Mouse (Mus musculus): ENCODE data around the gene Secisbp2. TPM values are rescaled to one million over a fixed set of nuclear protein-coding genes. Genes with fewer than 3 reads are reported as not detected.

Gene Secisbp2
- polyA plus RNA-seq, 1 experiment: 8.7 TPM

DNA sequence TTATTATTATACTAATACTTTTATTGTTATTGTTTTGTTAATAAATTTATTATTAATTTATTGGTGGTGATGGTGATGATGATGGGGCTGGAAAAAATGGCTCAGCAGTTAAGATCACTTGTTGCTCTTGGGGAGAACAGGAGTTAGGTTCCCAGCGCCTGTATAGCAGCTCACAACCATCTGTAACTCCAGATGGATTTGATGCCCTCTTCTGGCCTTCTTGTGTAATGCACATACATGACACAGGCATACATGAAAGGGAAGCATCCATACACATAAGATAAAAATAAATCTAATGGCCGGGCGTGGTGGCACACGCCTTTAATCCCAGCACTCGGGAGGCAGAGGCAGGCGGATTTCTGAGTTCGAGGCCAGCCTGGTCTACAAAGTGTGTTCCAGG is 42.3 kb upstream of the Secisbp2 start:
- H3K79me2 ChIP-seq (ENCODE audit: control insufficient read depth, insufficient read depth): no peaks in the 10 kb centered on the region
- H3ac ChIP-seq (ENCODE audit: control insufficient read depth, insufficient read length): no peak overlapping the region
- no peaks in the 10 kb centered on the region for H3K36me3 ChIP-seq (ENCODE audit: control insufficient read depth, insufficient read depth)
- H3K4me3 ChIP-seq: no peak overlapping the region
- TF ChIP-seq MYOG (IDR thresholded peaks at IDR 0.05; ENCODE audit: control insufficient read depth in 1 of 3, insufficient read depth in 1 of 3, insufficient read length in 2 of 3, low read depth in 2 of 3): no peak
- TF ChIP-seq SRF (IDR thresholded peaks at IDR 0.05; ENCODE audit: control insufficient read depth, insufficient read length, low read depth): no peak
- TF ChIP-seq POLR2A (IDR thresholded peaks at IDR 0.05; ENCODE audit: insufficient read length, low read depth): no peak
- no peak for TF ChIP-seq POLR2AphosphoS2 (IDR thresholded peaks at IDR 0.05; ENCODE audit: insufficient read length, low read depth)
- TF ChIP-seq REST (IDR thresholded peaks at IDR 0.05; ENCODE audit: insufficient read depth, insufficient read length): no peak
- TF ChIP-seq MAX (IDR thresholded peaks at IDR 0.05; ENCODE audit: low read depth): no peak
- TF ChIP-seq CEBPB (IDR thresholded peaks at IDR 0.05; ENCODE audit: insufficient read depth, poor library complexity, severe bottlenecking): no peak
- TF ChIP-seq USF1 (IDR thresholded peaks at IDR 0.05; ENCODE audit: low read depth): no peak
- no peak for TF ChIP-seq TCF12 (IDR thresholded peaks at IDR 0.05; ENCODE audit: insufficient read depth, poor library complexity, severe bottlenecking)
- no peak for TF ChIP-seq TCF3 (IDR thresholded peaks at IDR 0.05; ENCODE audit: insufficient read length, low read depth)
- TF ChIP-seq MYOD1 (IDR thresholded peaks at IDR 0.05; ENCODE audit: control insufficient read depth in 1 of 3, insufficient read length in 2 of 3, low read depth in 2 of 3): no peak
- TF ChIP-seq E2F4 (IDR thresholded peaks at IDR 0.05; ENCODE audit: insufficient read depth): no peak
- no peaks in the 10 kb centered on the region for H3K27me3 ChIP-seq (ENCODE audit: control insufficient read depth, insufficient read depth, insufficient read length)
- H3K4me2 ChIP-seq (ENCODE audit: low read depth): no peak overlapping the region

DNA sequence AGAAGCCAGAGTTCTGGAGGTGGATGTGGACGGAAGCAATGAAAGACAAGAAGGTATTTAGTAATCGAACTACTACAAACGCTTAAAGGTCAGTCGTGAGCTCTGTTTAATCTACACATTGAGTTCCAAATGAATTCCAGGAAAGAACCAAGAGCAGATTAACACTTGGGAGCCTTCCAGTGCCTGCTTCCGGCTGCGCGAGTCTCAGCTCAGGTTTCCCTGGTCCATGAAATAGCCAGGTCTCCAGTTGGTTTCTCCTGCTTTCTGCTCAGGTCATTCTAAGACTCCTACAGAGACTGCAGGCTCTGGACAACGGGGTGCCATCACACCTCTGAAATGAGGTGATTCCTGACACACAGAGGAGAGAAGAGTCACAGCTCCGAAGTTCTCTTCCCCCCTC is 40.4 kb upstream of the Secisbp2 start:
- Histone ChIP-seq H3K4me3 (no peak overlapping the region), H3K4me2 (ENCODE audit: low read depth) (no peak overlapping the region), H3K36me3 (ENCODE audit: control insufficient read depth, insufficient read depth) (no peaks in the 10 kb centered on the region), H3K79me2 (ENCODE audit: control insufficient read depth, insufficient read depth) (no peaks in the 10 kb centered on the region), H3K27me3 (ENCODE audit: control insufficient read depth, insufficient read depth, insufficient read length) (no peaks in the 10 kb centered on the region), H3ac (ENCODE audit: control insufficient read depth, insufficient read length) (no peak overlapping the region)
- no peak for TF ChIP-seq MYOD1 (IDR thresholded peaks at IDR 0.05; ENCODE audit: control insufficient read depth in 1 of 3, insufficient read length in 2 of 3, low read depth in 2 of 3)
- no peak for TF ChIP-seq MYOG (IDR thresholded peaks at IDR 0.05; ENCODE audit: control insufficient read depth in 1 of 3, insufficient read depth in 1 of 3, insufficient read length in 2 of 3, low read depth in 2 of 3)

DNA sequence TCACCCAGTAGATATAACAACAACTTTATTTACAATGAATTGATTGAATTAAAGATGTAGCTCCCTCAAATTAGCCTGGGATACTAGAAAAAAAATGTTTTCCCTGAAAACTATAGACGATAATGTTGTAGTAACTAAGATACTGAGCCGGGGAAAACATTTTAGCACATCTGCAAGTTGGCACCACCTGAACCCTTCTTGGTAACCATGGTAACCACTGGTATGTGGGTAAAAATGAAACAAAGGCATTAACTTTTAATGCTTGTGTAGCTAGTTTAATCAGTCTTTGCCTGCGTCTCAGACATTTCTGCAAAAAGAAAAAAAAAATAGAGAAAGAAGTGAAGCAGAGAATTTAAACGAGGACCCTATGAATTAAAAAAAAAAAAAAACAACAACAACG is 40.0 kb upstream of the Secisbp2 start:
- no peak overlapping the region for H3ac ChIP-seq (ENCODE audit: control insufficient read depth, insufficient read length)
- H3K4me2 ChIP-seq (ENCODE audit: low read depth): no peak overlapping the region
- H3K4me3 ChIP-seq: no peak overlapping the region
- no peaks in the 10 kb centered on the region for H3K27me3 ChIP-seq (ENCODE audit: control insufficient read depth, insufficient read depth, insufficient read length)
- no peak for TF ChIP-seq POLR2AphosphoS2 (IDR thresholded peaks at IDR 0.05; ENCODE audit: insufficient read length, low read depth)
- no peak for TF ChIP-seq POLR2A (IDR thresholded peaks at IDR 0.05; ENCODE audit: insufficient read length, low read depth)
- TF ChIP-seq REST (IDR thresholded peaks at IDR 0.05; ENCODE audit: insufficient read depth, insufficient read length): no peak
- no peak for TF ChIP-seq MYOG (IDR thresholded peaks at IDR 0.05; ENCODE audit: control insufficient read depth in 1 of 3, insufficient read depth in 1 of 3, insufficient read length in 2 of 3, low read depth in 2 of 3)
- TF ChIP-seq USF1 (IDR thresholded peaks at IDR 0.05; ENCODE audit: low read depth): no peak
- no peak for TF ChIP-seq MAX (IDR thresholded peaks at IDR 0.05; ENCODE audit: low read depth)
- no peak for TF ChIP-seq TCF12 (IDR thresholded peaks at IDR 0.05; ENCODE audit: insufficient read depth, poor library complexity, severe bottlenecking)
- TF ChIP-seq MYOD1 (IDR thresholded peaks at IDR 0.05; ENCODE audit: control insufficient read depth in 1 of 3, insufficient read length in 2 of 3, low read depth in 2 of 3): no peak
- TF ChIP-seq SRF (IDR thresholded peaks at IDR 0.05; ENCODE audit: control insufficient read depth, insufficient read length, low read depth): no peak
- TF ChIP-seq E2F4 (IDR thresholded peaks at IDR 0.05; ENCODE audit: insufficient read depth): no peak
- TF ChIP-seq CEBPB (IDR thresholded peaks at IDR 0.05; ENCODE audit: insufficient read depth, poor library complexity, severe bottlenecking): no peak
- no peak for TF ChIP-seq TCF3 (IDR thresholded peaks at IDR 0.05; ENCODE audit: insufficient read length, low read depth)
- no peaks in the 10 kb centered on the region for H3K79me2 ChIP-seq (ENCODE audit: control insufficient read depth, insufficient read depth)
- H3K36me3 ChIP-seq (ENCODE audit: control insufficient read depth, insufficient read depth): no peaks in the 10 kb centered on the region

DNA sequence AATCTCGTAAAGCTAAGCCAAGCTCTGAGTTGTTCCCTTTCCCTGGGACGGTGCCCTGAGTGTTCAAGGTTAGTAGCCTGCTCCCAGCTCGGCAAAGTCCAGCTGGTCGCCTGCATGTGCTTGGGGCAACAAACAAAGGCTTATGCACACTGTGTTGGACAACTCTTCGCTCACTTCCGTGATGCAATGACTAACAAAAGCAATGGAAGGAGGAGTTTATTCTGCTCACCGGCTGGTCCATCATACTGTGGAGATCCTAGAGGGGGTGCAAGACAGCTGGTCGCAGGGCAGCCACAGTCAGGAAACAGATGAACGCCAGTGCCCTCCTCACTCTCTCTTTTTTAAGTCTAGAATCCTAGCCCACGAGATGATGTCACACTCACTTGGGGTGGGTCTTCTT is 35.7 kb upstream of the Secisbp2 start:
- Histone ChIP-seq H3K4me3 (no peak overlapping the region), H3K27me3 (ENCODE audit: control insufficient read depth, insufficient read depth, insufficient read length) (no peaks in the 10 kb centered on the region), H3K4me2 (ENCODE audit: low read depth) (no peak overlapping the region), H3K36me3 (ENCODE audit: control insufficient read depth, insufficient read depth) (no peaks in the 10 kb centered on the region), H3ac (ENCODE audit: control insufficient read depth, insufficient read length) (no peak overlapping the region), H3K79me2 (ENCODE audit: control insufficient read depth, insufficient read depth) (no peaks in the 10 kb centered on the region)
- TF ChIP-seq MAX (IDR thresholded peaks at IDR 0.05; ENCODE audit: low read depth): no peak
- no peak for TF ChIP-seq POLR2A (IDR thresholded peaks at IDR 0.05; ENCODE audit: insufficient read length, low read depth)

DNA sequence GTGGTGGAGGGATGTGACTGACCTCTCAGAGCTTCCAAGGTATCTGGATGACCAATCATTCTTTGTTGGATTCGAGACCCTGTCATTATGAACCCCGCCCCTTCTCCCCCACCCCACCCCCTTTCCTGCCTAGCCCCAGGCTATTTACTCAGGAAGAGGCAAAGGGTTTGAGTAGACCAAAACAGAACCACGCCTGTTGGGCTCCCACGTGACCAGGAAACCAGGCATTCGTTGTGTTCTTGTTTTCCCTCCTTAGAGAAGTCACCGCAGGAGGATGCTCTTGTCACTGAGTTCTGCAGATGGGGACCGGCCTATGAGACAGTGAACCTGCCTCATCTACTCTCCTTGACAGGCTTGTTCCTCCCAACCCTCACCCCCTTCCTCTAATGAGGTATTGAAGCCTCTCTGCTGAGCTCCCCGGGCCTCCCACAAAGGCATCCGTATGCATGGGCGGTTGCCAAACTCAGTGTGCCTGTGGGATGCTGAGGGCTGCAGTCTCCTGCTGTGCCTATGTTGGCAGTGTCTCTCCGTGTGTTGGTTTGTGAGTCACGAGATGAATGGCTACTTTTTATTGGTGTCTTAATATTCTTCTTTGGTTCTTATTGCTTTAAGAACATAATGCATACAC is 35.0 kb upstream of the Secisbp2 start:
- Histone ChIP-seq H3K4me2 (ENCODE audit: low read depth) (no peak overlapping the region), H3K79me2 (ENCODE audit: control insufficient read depth, insufficient read depth) (no peaks in the 10 kb centered on the region), H3ac (ENCODE audit: control insufficient read depth, insufficient read length) (no peak overlapping the region), H3K27me3 (ENCODE audit: control insufficient read depth, insufficient read depth, insufficient read length) (no peaks in the 10 kb centered on the region), H3K36me3 (ENCODE audit: control insufficient read depth, insufficient read depth) (no peaks in the 10 kb centered on the region), H3K4me3 (no peak overlapping the region)
- TF ChIP-seq E2F4 (IDR thresholded peaks at IDR 0.05; ENCODE audit: insufficient read depth): no peak
- TF ChIP-seq MYOG (IDR thresholded peaks at IDR 0.05; ENCODE audit: control insufficient read depth in 1 of 3, insufficient read depth in 1 of 3, insufficient read length in 2 of 3, low read depth in 2 of 3): no peak
- TF ChIP-seq TCF3 (IDR thresholded peaks at IDR 0.05; ENCODE audit: insufficient read length, low read depth): no peak
- TF ChIP-seq USF1 (IDR thresholded peaks at IDR 0.05; ENCODE audit: low read depth): no peak
- no peak for TF ChIP-seq POLR2A (IDR thresholded peaks at IDR 0.05; ENCODE audit: insufficient read length, low read depth)
- no peak for TF ChIP-seq SRF (IDR thresholded peaks at IDR 0.05; ENCODE audit: control insufficient read depth, insufficient read length, low read depth)
- TF ChIP-seq TCF12 (IDR thresholded peaks at IDR 0.05; ENCODE audit: insufficient read depth, poor library complexity, severe bottlenecking): no peak
- TF ChIP-seq POLR2AphosphoS2 (IDR thresholded peaks at IDR 0.05; ENCODE audit: insufficient read length, low read depth): no peak
